Mouse (Mus musculus) 416B (cell line): ENCODE data around the gene Camta1.

Source experiments
- DNase-seq: peaks from one replicate; pipeline ENCODE4 v3.0.0; 2011; ENCODE audit warnings: low read depth

Gene Camta1

DNA sequence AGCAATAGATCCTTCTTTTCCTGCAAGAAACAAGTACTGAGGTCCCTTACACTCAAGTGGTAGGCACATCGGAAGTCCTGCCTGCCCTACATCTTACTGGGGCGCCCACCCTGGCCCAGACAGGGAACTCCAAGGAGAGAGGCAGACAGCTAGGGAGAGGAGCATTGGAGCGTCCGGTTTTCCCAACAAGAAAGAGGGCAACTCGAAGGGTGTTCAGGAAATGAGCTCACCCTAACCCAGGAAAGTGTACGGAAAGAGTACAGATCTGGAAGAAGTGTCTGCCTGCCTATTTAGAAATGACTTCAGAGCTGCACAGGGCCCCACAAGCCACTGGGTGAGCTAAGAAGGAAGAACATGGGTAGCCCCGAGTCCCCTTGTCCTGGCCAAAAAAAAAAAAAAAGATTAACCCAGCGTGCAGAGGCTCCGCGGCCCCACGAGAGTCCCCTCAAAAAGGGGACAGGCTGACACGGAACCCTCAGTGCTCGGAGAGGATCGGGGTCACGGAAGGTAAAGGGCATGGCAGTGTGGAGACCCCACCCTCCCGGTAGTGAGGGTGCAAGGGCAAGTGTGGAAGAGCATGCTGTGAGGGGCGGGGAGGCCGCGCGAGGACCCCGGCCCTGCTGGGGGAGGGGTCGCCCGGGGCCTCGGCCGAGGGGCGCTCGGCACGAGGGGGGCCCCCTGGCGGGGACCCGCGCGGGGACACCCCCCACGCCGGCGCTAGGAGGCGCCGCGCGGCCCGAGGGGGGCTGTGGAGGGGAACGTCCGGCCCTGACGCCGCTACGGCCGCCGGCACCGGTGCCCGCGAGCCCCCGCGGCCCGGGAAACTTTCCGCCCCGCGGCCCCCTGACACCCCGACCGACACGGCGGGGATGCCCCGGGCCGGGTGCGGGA, 990 bp downstream of the Camta1 start:
- peak; percentile 56 for DNase-seq

DNA sequence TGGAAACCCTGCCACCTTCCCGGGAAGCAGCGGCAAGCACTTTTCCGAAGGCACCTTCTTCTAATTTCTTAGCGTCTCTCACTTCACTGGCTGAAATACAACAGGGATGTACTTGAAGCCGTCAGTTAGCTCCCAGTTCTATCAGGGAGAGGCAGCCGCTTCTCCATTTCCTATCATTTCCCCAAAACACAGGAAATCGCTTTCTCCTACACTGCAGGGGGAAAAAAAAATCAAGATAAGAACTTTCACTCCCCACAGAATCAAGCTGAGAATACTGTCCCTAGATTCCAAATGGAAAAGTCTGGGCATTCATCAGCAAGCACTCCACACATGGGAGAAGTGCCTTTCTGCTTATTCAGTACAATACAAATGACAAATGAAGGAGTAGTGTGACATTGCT, 2.4 kb downstream of the Camta1 start:
- peak; percentile 49 for DNase-seq

DNA sequence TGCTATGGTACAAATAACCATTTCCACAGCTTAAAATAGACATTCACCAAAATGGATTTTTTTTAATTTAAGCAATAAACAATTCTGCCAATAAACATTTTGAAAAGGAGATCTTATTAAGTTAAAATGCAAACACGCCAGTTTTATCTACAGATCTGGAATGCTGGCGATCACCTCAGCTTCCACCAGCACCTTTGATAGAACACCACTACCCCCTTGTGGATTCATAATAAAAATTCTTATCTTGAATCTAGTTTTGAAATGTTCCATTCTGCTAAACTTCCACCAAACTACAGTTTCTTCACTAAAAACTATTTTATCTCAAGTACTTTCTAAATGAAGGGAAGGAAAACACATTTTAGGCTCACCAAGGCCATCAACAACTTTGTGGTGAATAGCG, 7.7 kb downstream of the Camta1 start:
- DNase-seq, result peak; percentile 75

DNA sequence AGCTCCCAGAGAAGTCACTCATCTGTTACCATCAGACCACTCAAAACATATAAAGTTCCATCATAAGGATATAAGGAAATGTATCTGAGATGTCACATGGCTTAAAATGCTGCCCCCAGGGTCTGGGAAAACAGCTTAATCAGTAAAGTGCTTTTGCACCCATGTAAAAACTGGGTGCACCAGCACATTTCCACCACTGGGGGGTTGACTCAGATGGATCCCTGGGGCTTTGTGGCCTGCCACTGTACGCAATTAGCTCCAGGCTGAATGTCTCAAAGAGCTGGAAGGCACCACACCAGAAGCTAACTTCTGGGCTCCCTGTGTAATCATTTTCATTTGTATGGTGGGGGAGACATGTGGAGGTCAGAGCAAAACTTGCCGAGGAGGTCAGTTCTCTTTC, 10.5 kb downstream of the Camta1 start:
- peak; percentile 67 for DNase-seq

DNA sequence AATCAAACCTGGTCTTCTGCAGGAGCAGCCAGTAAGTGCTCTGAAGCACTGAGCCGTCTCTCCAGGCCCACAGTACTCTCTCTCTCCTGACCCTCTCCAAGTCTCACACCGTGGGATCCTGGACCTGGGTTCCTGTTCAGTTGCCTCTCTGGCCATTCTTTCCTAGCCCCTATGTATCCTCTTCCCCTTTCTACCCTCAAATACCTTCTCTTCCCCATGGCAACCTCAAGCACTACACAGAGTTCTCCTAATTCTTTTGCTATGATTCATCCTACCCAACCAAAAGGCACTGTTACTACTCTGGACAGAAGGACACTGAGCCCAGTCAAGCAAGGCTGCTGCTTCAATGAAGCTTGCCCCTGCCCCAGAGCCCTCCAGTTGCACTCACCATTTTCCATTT, 19.1 kb downstream of the Camta1 start:
- peak; percentile 18 for DNase-seq

DNA sequence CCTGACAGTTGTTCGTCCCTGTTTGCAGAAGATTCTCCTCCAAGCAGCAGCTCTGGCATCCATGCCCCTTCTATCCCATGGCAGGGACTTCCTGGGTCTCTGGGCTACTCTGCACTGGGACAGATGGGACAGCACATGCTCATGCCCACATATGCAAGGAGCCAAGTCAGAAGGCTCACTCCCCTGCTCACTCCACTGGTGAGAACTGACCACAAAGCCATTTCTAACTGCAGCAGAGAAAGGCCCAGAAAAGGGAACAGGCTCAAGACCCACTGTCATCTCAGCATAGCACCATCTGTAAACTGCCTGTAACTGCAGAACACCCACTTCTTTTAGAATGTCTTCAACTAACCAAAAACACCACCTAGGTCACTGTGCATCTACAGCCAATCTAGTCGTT, 23.2 kb downstream of the Camta1 start:
- DNase-seq, result no peak

DNA sequence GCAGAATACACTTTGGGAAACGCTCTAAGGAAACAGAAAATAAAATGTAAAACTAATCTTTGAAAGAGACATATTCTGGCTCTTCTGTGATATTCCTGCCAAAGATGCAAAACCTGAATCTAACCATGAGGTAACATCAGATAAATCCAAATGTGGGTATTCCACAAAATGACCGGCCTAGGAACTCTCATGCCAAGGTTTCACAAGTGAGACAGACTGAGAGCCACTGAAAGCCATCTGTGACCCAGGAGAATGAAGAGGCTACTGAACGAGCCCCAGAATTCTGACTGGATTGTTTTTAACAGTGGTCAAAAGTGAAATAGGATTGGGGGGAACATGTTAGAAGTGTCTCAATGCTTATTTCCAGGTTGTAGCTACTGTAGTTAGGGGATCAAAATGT, 25.8 kb downstream of the Camta1 start:
- no peak for DNase-seq

DNA sequence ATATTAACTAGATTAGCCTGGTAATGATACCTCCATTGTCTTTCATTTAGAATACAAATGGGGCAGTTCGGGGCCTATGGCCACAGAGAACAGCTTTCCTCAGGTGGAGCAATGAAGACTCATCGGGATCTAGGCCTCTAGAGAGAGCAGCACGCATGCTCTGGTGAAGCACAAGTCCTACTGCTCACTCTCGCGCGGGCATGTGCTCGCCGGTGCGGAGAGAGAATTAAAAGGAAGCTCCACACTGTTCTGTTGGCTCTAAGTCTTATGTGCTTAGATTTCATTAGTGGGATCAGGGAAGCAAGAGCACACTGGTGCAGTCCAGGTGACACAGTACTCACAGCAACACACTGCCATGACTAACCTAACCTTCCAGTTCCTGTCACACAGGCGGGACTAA, 27.1 kb downstream of the Camta1 start:
- no peak for DNase-seq

DNA sequence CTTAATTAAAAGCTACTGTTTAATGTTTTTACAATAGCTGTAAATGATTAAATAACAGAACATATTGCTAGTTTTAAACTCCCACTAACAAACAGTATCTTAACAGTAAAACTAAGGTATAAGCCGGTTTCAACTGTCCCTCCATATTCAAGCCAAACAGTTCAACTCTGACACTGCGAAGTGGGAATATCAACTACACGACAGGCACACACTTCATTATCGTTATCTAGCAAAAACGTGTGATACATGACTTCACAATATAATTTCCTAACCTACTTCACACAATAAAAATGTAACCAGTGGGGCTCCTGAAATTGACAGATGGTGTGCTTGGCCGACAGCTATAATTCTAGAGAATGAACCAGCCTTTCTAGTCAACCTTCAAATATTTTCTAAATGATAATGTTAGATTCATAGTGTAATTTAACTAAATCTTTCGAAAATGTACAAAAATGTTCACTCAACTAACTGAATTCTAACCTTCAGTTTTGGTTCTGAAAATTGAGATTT, 27.7 kb downstream of the Camta1 start:
- DNase-seq, result no peak

DNA sequence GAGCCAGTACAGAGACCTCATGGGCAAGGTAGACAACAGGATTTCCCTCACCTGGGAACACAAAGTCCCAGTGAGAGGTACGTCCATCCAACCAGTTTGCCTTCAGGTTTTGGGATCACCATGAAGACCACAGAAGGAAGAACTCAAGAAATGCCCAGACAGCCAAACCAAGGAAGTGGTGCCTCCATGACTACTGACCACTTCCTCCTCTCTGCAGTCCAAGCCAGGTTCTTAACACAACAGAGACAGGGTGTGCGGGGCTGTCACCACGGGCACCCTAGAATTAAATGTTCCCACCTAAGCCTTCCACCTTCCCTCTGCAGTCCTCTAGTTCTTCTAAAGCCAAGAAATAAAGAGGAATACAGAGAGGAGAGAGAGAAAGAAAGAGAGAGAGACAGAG, 33.8 kb downstream of the Camta1 start:
- peak; percentile 53 for DNase-seq

DNA sequence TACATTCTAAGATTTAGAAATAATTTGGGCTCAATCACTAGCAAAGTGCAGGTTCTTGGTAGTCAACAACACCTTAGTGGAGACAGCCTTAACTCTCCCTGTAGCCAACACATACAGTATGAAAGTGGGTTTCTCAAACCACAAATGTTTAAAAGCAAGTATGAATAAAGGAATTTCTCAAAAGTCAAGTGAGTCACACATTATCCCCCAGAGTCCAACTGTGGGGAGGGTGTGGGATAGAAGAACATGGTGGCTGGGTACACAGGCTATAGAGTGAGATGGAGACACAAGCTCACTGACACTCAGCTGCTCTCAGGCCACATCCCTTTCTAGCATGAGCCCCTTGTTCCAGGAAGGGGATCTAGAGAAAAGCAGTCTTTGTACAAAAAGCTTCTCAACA, 34.3 kb downstream of the Camta1 start:
- DNase-seq, result peak; percentile 21

DNA sequence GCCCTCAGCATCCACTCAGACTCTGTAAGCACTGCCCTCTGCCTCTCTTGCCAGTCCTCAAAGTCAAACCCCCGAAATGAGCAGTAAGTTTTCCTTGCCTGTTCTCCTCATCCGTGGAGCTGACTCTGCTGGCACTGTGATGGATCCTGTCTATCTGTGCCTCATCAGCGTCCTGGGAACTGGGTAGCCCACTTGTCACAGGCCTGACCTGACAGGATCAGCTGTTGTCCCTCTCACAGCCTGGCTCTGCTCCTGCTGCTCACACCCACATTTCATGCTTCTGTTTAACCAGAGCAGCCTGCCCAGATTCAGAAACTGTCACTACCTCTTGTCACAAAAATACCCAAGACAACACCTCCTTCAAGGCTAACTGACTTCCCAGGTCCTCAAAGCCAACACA, 37.7 kb downstream of the Camta1 start:
- no peak for DNase-seq

DNA sequence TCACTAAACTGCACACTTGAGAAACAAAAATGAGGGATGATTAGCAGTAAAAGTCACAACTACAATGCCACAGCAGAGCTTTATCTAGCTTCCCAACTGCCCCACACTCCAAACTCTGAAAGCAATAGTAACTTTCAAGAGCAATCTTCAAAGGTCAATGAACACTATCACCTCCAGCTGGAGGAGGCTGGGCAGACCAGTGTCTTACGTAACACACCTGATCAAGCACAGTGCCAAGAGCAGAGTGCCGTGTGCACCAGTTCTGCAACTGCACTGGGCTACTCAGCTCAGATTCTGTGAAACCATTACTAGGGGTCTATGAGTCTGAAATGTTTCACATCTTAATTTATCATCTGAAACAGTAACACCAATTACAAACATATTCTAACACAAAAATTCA, 38.7 kb downstream of the Camta1 start:
- no peak for DNase-seq

DNA sequence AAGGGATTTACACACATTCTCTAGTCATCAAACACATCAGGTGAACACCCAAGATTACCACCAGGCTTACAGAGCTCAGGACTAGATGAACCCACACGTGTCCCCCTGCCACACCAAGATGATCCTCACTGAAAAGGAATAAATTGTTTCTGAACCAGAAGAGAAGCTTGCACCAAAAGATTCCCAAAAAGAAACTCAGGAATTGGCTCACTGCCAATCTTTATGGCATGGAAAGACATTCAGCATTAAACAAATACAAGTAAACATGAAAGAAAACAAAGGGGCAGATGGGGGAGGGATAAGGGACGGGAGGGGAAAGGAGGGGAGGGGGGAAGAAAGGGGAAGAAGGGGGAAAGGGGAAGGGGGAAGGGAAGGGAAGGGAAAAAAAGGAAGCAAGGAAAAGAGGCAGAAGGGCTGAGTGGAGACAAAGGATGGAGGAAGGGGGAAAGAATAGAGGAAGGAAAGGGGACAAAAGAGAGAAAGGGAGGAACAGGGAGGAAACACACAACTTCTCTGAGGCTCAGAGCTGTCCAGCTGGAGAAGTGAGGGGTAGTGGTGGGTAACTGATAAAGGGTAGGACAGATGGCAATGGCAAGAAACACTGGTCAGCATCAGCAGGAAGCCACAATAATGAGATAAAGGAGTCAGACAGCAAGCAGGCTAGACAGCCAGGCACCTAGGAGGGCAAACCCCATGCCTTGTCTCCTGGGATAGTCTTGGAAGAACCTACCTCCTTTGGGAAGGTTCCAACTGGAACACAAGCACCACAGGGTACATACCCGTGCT, 43.5 kb downstream of the Camta1 start:
- DNase-seq, result peak; percentile 77

DNA sequence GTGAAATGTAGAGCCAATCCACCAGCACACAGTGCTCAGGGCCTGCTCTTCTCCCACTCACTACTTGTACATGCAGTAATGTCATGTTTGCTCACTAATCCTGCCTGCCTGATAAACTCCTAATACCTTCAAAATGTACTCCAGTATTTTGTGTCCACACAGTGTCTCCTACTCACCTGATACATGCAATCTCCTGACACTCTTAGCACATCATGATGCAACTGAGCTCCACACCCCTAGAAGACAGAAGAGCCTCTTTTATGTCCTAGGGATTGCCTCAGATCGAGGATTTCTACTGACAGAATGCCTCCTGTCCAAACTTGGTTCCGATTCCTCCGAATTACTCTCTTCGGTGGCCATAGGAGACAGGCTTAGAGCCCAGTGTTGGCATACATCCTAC, 48.0 kb downstream of the Camta1 start:
- no peak for DNase-seq

DNA sequence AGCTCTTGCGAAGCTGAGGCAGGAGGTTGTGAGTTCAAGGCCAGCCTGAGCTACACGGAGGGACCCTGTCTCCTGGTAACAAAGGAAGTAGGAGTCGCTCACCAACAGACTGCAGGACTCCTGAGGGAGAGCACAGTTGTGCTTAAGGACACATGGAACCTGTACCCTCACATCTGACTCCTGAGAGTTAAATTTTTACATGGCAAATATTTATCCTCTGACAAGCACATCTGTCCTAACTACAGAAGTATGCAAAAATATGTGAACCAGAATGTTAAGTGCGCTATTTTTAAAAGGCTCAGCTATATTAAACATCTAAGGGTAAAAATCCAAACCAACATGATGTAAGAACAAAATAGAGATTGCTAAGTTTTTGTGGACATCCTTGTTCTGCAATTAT, 56.0 kb downstream of the Camta1 start:
- no peak for DNase-seq

DNA sequence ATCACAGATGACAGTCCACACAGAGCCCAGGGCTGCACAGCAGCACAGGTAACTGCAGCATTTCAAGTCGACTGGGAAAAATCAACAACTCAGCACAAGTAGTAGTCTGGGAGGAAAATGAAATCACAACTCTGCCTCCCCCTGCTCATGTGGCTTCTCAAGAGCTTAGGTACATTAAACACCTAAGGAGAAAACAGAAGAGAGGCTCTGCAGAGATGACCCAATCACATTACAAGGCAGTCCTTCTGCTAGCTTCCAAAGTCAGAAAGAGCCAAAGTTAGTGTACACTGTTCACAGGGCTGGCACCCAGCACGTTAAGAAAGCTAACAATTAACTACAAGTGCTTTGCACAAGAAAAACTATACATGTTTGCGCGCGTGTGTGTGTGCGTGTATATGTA, 56.6 kb downstream of the Camta1 start:
- DNase-seq, result no peak

DNA sequence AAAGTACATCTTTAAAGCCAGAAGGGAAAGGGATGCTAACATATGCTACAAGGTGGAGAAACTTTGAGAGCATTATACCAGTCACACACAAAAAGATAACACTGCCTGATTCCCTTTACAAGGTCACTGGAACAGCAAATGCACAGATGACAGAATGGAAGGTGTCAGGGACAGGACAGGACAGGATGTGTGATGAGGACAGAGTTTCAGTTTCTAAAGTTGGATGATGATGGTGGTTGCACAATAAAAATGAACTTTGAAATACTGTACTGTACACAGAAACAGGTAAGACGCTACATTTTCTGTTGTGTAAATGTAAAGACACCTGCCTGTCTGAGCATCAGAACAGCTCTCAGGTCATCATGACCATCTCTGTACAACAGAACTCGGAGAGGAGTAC, 57.5 kb downstream of the Camta1 start:
- no peak for DNase-seq

DNA sequence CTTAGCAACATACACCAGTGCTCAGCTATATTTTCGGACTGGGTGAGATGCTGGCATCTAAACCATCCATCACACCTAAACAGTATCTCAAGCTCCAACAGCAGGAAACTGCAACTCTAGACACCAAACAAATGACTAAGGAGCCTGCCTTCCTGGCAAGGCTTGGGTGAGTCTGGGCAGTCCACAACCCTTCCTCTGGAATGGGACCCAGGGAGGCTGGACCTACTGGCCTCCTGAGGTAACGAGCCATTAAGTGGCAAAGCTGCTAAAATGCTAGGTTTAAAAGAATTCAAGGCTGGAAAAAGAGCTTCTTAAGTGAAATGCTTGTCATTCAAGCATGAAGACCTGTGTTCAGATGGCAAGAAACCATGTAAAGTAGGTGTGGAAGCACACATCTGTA, 63.0 kb downstream of the Camta1 start:
- DNase-seq, result no peak

DNA sequence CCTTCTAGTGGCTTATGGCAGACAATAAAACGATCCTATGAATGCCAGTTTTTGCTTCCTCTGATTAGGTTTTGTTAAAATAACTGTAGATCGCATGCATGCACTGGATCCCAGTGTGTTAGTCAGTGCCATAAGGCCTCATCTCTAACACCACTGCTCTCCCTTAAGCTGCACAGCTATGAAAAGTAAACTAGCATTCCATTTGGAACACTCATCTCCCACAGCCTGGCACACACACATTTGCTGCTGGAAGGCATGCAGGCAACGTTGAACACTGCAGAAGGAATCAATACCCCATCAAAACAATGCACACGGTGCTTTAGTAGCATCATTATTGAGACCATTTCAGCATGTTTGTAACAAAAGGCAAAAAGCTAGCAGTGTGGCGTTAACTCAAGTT, 68.0 kb downstream of the Camta1 start:
- DNase-seq, result no peak

DNA sequence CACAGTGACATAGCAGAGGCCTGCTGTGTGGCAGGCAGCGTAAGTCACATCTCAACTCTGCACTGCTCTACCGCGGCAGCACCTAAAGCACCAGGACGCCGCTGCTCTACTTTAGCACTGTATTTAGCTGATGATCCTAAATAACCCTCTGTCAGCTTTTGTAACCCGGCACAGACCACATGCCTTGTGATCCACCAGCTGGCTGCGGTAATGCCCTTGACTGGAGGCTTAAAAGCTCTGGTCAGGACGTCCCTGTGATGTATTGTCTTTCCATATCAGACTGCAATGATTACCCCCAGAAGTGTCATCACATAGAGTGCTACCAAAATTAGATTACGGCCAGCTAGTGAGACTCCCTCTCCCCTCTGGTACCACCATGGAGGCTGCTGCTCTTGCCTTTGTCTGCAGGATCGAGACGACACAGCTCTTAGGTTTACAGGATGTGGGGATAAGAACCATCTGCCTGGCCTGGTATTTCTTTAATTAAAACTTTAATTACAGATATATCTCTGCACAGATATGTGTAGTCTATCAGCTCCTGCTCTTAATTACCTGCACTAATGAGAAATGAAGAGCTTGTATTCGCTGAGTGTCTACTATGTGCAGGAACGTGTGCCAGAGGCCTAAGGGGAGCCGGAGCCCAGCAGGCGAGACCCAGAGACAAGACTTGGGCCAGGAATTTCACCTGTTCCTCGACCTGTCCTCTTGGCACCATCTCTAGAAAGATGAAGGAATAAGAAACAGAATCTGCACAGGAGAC, 74.5 kb downstream of the Camta1 start:
- no peak for DNase-seq

DNA sequence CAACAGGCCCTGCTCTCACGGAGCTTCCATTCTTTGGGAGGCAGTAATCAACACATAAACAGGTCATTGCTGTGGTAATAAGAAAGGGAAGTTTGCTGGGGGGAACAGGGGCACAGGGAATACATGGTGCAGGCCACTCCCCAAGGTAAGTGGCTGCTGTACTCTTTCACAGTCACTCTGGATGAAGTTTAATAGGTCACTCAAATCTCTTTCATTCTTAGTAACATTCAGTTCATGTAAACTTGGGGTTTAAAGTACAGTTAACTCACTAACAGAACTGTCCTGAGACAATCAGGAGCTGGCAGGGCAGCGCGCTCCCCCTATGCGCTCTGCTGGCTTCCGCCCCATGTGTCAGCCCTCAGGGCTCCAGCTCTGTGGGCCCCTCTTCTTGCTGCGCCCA, 81.2 kb downstream of the Camta1 start:
- DNase-seq, result no peak
